Mouse (Mus musculus) liver, embryonic 11.5 days (tissue): Measurements from ENCODE around the gene Ednrb. TPM values are rescaled to one million over a fixed set of nuclear protein-coding genes. Genes with fewer than 3 reads are reported as not detected.

Experiments used
- ATAC-seq: fragments of 200-750 bp; cut with Nextera tagmentation; replicated peaks from 2 replicates; pipeline ENCODE4 v1.8.0; 2017; ENCODE audit warnings: moderate number of reproducible peaks, mild to moderate bottlenecking, moderate TSS enrichment, moderate library complexity; ENCODE audit not compliant: low FRiP score
- DNase-seq: peaks from one replicate; pipeline ENCODE4 v3.0.0-alpha.2; 2017; ENCODE audit warnings: low spot score
- H3K27ac ChIP-seq: fragments of 300-500 bp; sonication (generic); 2 replicates; pipeline ENCODE4 v1.5.1; 2014; ENCODE audit warnings: mild to moderate bottlenecking, low read depth, low read length, control low read depth
- H3K27me3 ChIP-seq: fragments of 300-500 bp; sonication (generic); replicated peaks from 2 replicates; pipeline ENCODE4 v1.6.1; 2014; ENCODE audit warnings: low read length, mixed read lengths; ENCODE audit not compliant: control insufficient read depth, insufficient read depth
- H3K36me3 ChIP-seq: fragments of 300-500 bp; sonication (generic); 2 replicates; pipeline ENCODE4 v1.6.1; 2014; ENCODE audit warnings: mild to moderate bottlenecking, low read length, moderate library complexity, mixed read lengths; ENCODE audit not compliant: control insufficient read depth, insufficient read depth
- H3K4me1 ChIP-seq: fragments of 300-500 bp; sonication (generic); replicated peaks from 2 replicates; pipeline ENCODE4 v1.6.1; 2014; ENCODE audit warnings: low read length, mixed read lengths; ENCODE audit not compliant: control insufficient read depth, insufficient read depth
- H3K4me2 ChIP-seq: fragments of 300-500 bp; sonication (generic); 2 replicates; pipeline ENCODE4 v1.6.1; 2014; ENCODE audit warnings: mild to moderate bottlenecking, control low read depth, moderate library complexity
- H3K4me3 ChIP-seq: fragments of 300-500 bp; sonication (generic); 2 replicates; pipeline ENCODE4 v1.5.1; 2014; ENCODE audit warnings: low read depth, low read length, control low read depth
- H3K9ac ChIP-seq: fragments of 300-500 bp; sonication (generic); 2 replicates; pipeline ENCODE4 v1.6.1; 2014; ENCODE audit warnings: low read depth, low read length, control low read depth
- H3K9me3 ChIP-seq: fragments of 300-500 bp; sonication (generic); 2 replicates; pipeline ENCODE4 v1.6.1; 2016; ENCODE audit warnings: low read length, inconsistent platforms, mixed read lengths; ENCODE audit not compliant: control insufficient read depth
- WGBS: fragments of 180-500 bp; shearing (Covaris S2); extraction: QIAGEN DNeasy Blood & Tissue Kit; methylation state at CpG from one replicate; pipeline ENCODE4 v1.1.7; 2014; 5-methylcytosine and 5-hydroxymethylcytosine counted together
- polyA plus RNA-seq: library from polyadenylated mRNA; unstranded; fragments of >200 nt; fragmentation: Nextera tagmentation; extraction: Ambion mirVana; gene quantifications from 2 replicates; pipeline ENCODE4 v1.2.1, GENCODE M21; 2014

Ednrb gene
- polyA plus RNA-seq, 1 experiment from 2014 or later = 24.6 TPM

DNA sequence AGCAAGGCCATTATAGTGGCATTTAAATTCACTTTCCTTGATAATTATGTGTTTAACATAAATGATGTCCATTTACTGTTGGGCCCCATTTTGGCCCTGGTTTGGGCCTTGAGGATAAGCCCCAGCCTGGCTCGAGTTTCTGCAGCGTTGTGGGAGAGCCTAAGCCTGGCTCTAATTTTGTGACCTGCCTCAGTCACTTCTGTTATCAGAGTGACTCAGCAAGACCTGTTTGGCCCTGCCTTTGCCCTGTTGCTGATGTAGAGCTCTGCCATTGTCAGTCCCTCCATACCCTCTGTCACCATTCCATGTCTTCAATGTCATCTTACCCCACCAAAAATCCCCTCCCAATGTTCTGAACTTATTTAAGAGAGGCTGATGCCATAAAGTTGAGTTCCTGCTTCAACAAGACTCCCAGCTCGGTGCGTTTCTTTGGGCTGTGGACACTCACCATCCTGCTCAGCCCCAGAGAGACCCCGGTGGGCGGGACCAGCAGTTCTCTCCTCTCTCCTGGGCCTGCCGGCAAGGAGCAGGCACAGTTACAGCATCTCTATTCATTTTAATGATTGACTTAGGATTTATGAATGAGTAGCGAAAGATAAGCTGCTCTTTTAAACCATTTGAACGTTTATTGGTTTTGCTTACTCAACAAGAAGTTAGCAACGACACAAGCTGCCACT lies 30.0 kb downstream of the Ednrb start:
- ATAC-seq = peak; percentile 84
- H3K27ac ChIP-seq = no peak overlapping the region

DNA sequence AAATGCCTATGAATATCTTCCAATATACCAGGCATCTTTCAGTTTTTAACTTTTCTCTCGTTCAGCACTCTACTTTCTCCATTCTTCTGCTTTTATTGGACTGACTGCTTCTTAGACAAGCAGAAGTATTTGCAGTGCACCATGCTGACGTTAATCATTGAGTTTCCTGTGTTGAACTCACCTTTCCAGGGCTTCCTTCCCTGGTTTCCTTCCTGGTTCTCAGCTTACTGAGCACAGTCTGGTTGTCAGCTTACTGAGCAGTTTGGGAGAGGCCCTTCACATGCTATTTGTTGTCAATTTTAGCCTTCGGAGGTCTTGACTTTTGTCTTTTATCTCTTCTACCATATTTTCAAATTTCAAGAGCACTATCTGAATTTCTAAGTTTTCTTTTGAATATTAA lies 31.0 kb downstream of the Ednrb start:
- 31% methylated on average over 3 of the region's 3 CpGs for WGBS
- Histone ChIP-seq H3K27me3 (no peaks in the 10 kb centered on the region), H3K9ac (no peak overlapping the region), H3K36me3 (no peaks in the 10 kb centered on the region), H3K9me3 (no peaks in the 10 kb centered on the region), H3K4me1 (no peaks in the 10 kb centered on the region), H3K4me3 (no peak overlapping the region), H3K4me2 (no peak overlapping the region), H3K27ac (no peak overlapping the region)
- ATAC-seq (no peak), DNase-seq (no peak)

More for the DNA sequence above, 30.0 kb downstream of the Ednrb start:
- Histone ChIP-seq H3K27me3 (no peaks in the 10 kb centered on the region), H3K4me2 (no peak overlapping the region), H3K36me3 (no peaks in the 10 kb centered on the region), H3K4me3 (no peak overlapping the region), H3K4me1 (no peaks in the 10 kb centered on the region), H3K9ac (no peak overlapping the region), H3K9me3 (no peaks in the 10 kb centered on the region)
- DNase-seq = no peak
- WGBS = 49% methylated on average over 10 of the region's 10 CpGs

DNA sequence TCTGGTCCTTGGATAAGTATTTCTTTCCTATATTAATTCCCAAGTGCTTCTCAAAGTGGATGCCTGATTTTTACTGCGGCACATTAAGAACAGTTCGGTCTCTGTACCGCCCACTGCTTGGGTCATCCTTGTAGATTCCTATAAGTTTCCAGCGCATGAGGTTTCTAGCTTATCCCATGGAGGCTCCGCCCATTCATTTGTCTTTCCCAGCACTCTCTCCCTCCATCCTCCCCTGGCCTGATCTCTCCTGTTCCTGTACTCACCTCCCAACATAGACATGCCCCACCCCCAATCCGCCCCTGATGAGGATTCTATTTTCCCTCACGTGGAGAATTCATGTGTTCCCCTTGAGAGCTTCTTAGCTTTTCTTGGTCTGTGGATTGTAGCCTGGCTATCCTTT lies 32.9 kb downstream of the Ednrb start:
- Histone ChIP-seq H3K4me2 (no peak overlapping the region), H3K27ac (no peak overlapping the region), H3K27me3 (no peaks in the 10 kb centered on the region), H3K4me3 (no peak overlapping the region), H3K36me3 (no peaks in the 10 kb centered on the region), H3K9me3 (no peaks in the 10 kb centered on the region), H3K4me1 (no peaks in the 10 kb centered on the region), H3K9ac (no peak overlapping the region)
- WGBS = 89% methylated on average over 7 of the region's 7 CpGs
- DNase-seq (no peak), ATAC-seq (no peak)

DNA sequence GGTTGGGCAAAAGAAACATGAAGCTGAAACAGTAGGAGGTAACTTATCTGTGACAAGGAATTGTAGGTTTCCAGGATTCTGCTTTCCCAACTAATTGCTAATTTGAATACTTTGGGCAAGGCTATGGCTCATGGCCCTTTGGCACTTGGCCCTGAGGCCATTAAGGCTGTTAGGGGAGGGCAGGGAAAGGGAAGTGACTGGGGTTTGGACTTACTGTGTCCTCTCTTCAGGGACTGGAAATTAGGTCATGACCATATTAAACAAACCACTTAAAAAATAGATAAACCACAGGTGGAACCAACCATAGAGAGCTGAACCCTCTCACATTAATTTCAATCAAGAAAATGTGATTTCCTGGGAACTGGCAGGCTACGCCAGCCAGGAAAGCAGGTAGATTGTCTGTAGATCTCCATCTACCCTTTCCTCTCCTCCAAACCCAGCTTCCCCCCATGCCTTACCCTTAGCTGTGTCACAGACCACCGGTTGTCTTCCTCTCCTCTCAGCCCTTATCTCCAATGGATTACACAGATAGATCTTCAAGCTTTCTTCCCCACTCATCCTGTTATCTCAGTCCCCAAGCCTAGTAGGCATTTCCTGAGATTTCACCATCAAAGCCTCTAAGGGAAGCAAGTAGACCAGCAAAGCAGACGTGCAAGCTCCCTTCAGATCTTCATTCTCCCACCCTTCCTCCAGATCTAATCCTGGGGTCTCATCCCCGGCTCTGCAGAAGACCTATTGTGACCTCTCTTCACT lies 40.1 kb downstream of the Ednrb start:
- Histone ChIP-seq H3K27ac (no peak overlapping the region), H3K4me2 (no peak overlapping the region), H3K4me3 (no peak overlapping the region), H3K9me3 (no peaks in the 10 kb centered on the region), H3K9ac (no peak overlapping the region), H3K36me3 (no peaks in the 10 kb centered on the region), H3K4me1 (no peaks in the 10 kb centered on the region), H3K27me3 (no peaks in the 10 kb centered on the region)
- WGBS = 32% methylated on average over 4 of the region's 4 CpGs
- ATAC-seq (no peak), DNase-seq (no peak)

DNA sequence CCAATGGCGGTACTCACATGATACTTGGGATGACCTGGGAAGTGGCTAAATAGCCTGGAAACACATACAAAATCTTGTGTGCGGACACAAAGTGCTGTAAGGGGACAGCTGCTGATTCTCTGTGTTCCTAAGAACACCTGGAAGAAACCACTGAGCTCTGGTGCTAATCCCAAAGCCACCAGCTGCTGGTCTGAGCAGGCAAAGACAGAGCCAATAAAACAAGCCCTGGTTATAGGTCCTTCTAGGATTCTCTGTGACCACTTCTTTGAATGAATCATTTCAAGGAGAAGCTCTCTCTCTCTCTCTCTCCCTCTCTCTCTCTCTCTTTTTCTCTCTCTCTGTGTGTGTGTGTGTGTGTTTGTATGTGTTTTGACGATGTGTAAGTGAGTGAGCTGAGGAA lies 47.1 kb downstream of the Ednrb start:
- Histone ChIP-seq H3K27me3 (no peaks in the 10 kb centered on the region), H3K9ac (no peak overlapping the region), H3K36me3 (no peaks in the 10 kb centered on the region), H3K27ac (no peak overlapping the region), H3K4me1 (no peaks in the 10 kb centered on the region), H3K4me3 (no peak overlapping the region), H3K4me2 (no peak overlapping the region), H3K9me3 (peaks cover 3% of the 10 kb centered on the region; the same call in 1 of the 2 replicates)
- DNase-seq (no peak), ATAC-seq (no peak)
- 83% methylated on average over 3 of the region's 3 CpGs for WGBS

DNA sequence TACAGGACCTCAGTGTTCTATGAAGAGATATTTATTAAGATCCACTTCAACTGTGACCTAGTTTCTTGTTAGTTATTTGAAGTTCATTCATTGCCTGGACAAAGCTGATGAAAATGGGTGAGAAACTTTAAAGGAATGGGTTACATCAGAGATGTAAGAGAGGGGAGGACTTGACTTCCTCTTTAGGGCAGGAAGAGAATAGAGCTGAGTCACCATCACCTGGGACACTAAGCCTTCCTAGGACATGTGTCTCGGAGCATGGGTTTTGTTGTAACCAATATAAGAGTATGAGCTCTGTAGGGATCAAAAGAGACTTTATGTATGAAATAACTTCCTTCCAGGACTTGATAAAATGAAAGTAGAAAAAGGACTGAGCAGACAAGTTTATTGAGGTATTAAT lies 48.6 kb downstream of the Ednrb start:
- DNase-seq (no peak), ATAC-seq (no peak)
- H3K36me3 ChIP-seq = no peaks in the 10 kb centered on the region
- H3K27me3 ChIP-seq = no peaks in the 10 kb centered on the region
- H3K9me3 ChIP-seq = peaks cover 3% of the 10 kb centered on the region; the same call in 1 of the 2 replicates
- no peak overlapping the region for H3K9ac ChIP-seq
- no peaks in the 10 kb centered on the region for H3K4me1 ChIP-seq
- H3K4me2 ChIP-seq = no peak overlapping the region
- no peak overlapping the region for H3K4me3 ChIP-seq
- no peak overlapping the region for H3K27ac ChIP-seq
- WGBS = 72% methylated on average over 1 of the region's 1 CpGs

DNA sequence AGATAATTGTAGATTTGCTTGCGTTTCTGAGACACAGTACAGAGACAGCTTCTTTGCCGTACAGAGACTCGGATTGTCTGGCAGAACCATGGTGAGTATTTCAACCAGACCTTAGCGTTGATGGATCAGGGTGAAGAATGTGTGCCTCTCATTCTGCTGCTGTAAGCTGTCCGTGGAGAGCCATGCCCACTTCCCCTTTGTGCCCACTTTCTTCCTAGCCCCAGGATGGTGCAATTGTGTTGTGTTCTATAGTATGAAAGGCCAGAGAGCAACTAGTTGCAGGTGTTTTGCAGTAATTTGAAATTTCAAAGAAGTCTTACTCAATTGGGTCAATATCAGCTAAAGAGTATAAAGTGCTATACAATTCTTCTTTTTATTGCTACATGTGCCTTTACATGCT lies 50.8 kb downstream of the Ednrb start:
- no peaks in the 10 kb centered on the region for H3K36me3 ChIP-seq
- no peak overlapping the region for H3K9ac ChIP-seq
- no peak overlapping the region for H3K4me2 ChIP-seq
- WGBS = 71% methylated on average over 5 of the region's 5 CpGs
- no peaks in the 10 kb centered on the region for H3K4me1 ChIP-seq
- H3K9me3 ChIP-seq = peaks cover 3% of the 10 kb centered on the region; the same call in 1 of the 2 replicates
- ATAC-seq (no peak), DNase-seq (no peak)
- H3K27ac ChIP-seq = no peak overlapping the region
- no peak overlapping the region for H3K4me3 ChIP-seq
- no peaks in the 10 kb centered on the region for H3K27me3 ChIP-seq

DNA sequence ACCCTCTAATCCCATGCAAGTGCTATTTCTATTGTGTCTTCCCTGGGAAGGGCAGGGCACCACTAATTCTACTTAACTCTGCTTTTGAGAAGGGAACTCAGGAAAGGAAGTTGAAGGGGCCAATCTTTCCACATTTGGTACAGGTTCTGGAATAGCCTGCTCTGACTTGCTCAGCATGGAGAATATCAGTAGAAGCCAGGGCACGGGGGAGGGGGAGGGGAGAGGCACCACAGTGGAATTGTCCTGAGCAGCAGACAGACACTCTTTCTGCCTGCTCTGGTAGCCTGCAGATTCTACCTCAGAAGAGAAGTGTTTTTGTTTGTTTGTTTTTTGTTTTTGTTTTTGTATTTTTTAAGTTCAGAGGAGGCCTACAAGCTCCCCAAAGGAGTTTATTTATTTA lies 51.5 kb downstream of the Ednrb start:
- ATAC-seq (no peak), DNase-seq (no peak)
- no peak overlapping the region for H3K4me3 ChIP-seq
- H3K27ac ChIP-seq = no peak overlapping the region
- no peaks in the 10 kb centered on the region for H3K27me3 ChIP-seq
- H3K9me3 ChIP-seq = peaks cover 3% of the 10 kb centered on the region; the same call in 1 of the 2 replicates
- no peaks in the 10 kb centered on the region for H3K4me1 ChIP-seq
- H3K4me2 ChIP-seq = no peak overlapping the region
- H3K36me3 ChIP-seq = no peaks in the 10 kb centered on the region
- H3K9ac ChIP-seq = no peak overlapping the region
- WGBS = 33% methylated on average over 1 of the region's 1 CpGs

DNA sequence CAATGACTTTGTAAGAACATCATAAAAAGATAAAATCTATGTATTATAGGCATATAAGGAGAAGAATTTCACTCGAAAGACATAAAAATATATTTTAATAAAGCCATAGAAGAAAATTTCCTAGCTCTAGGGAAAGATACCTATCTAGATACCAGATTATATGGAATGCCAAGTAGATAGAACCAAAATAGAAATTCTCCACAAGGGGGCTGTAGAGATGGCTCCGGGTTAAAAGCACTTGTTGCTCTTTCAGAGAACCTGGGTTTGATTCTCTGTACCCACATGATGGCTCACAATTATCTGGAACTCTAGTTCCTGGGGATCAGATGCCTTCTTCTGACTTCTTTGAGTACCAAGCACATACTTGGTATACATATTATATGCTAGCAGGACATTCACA lies 56.7 kb downstream of the Ednrb start:
- Histone ChIP-seq H3K27me3 (no peaks in the 10 kb centered on the region), H3K4me1 (no peaks in the 10 kb centered on the region), H3K27ac (no peak overlapping the region), H3K36me3 (no peaks in the 10 kb centered on the region), H3K4me3 (no peak overlapping the region), H3K4me2 (no peak overlapping the region), H3K9me3 (no peaks in the 10 kb centered on the region), H3K9ac (no peak overlapping the region)
- DNase-seq (no peak), ATAC-seq (no peak)
- whole genome bisulfite sequencing = 84% methylated on average over 2 of the region's 2 CpGs
